18 mouse cellular contexts compared by ENCODE assay signal in genomic region chr3:79244347-79244746, GRCm38 (mm10). TPM values are rescaled to one million over a fixed set of nuclear protein-coding genes. Genes with fewer than 3 reads are reported as not detected.
DNase-seq lines count a peak whose midpoint lies in the region; ATAC-seq and TF ChIP-seq lines count a peak whose summit lies in the region.
"Had no signal": no experiment of that assay in that cellular context is flagged by ENCODE, and none has a peak within 500 bp of the region (broad histone marks: within the 10 kb centered on the region; RNA-seq: fewer than 3 reads in every experiment).

No protein-coding gene starts in this region.

- H3K36me3 ChIP-seq in kidney, embryonic 14.5 days (ENCODE audit: control insufficient read depth, insufficient read depth, low read length), result no peaks in the 10 kb centered on the region
- H3K36me3 ChIP-seq: hindbrain, embryonic 12.5 days; limb, embryonic 12.5 days; midbrain, embryonic 13.5 days; stomach, embryonic 15.5 days had no signal

- peak overlapping the region; percentile 44 for H3K27ac ChIP-seq in gastrocnemius, adult 2 months
- no peak overlapping the region for H3K27ac ChIP-seq in kidney, embryonic 14.5 days (ENCODE audit: low read depth, low read length)
- H3K27ac ChIP-seq: forebrain, embryonic 13.5 days; hindbrain, embryonic 12.5 days; kidney, postnatal 0 days; left cerebral cortex, adult 2 months; limb, embryonic 12.5 days; liver, embryonic 14.5 days; midbrain, embryonic 13.5 days; stomach, embryonic 15.5 days had no signal

- no peaks in the 10 kb centered on the region for H3K27me3 ChIP-seq in kidney, embryonic 14.5 days (ENCODE audit: control insufficient read depth, insufficient read depth, low read length)
- H3K27me3 ChIP-seq: forebrain, embryonic 13.5 days; hindbrain, embryonic 12.5 days; limb, embryonic 12.5 days; midbrain, embryonic 13.5 days; stomach, embryonic 15.5 days had no signal

- no peaks in the 10 kb centered on the region for H3K9me3 ChIP-seq in kidney, embryonic 14.5 days (ENCODE audit: control insufficient read depth, low read length)
- H3K9me3 ChIP-seq: forebrain, embryonic 13.5 days; hindbrain, embryonic 12.5 days; limb, embryonic 12.5 days; midbrain, embryonic 13.5 days; stomach, embryonic 15.5 days had no signal

- WGBS in kidney, embryonic 14.5 days, result 73% methylated on average over 9 of the region's 9 CpGs

- peak; percentile 62; the same call in 1 of the 2 replicates for ATAC-seq in kidney, embryonic 14.5 days (ENCODE audit: low FRiP score, low TSS enrichment)
- ATAC-seq: forebrain, embryonic 13.5 days; midbrain, embryonic 13.5 days had no signal

- no peak overlapping the region for H3K9ac ChIP-seq in kidney, embryonic 14.5 days (ENCODE audit: low read depth, low read length)
- H3K9ac ChIP-seq: forebrain, embryonic 13.5 days; hindbrain, embryonic 12.5 days; limb, embryonic 12.5 days; liver, embryonic 14.5 days; midbrain, embryonic 13.5 days; stomach, embryonic 15.5 days had no signal

- H3K4me3 ChIP-seq in gastrocnemius, adult 2 months, result 0 out of 2 replicates have a peak overlapping the region, but pooled peaks have one; percentile 2
- H3K4me3 ChIP-seq in kidney, embryonic 14.5 days (ENCODE audit: low read length), result no peak overlapping the region
- H3K4me3 ChIP-seq: forebrain, embryonic 13.5 days; hindbrain, embryonic 12.5 days; left cerebral cortex, adult 2 months; limb, embryonic 12.5 days; midbrain, embryonic 13.5 days; stomach, embryonic 15.5 days had no signal

- TF ChIP-seq CTCF in gastrocnemius, adult 2 months (IDR thresholded peaks at IDR 0.05), result no peak

- peaks cover 10% of the 10 kb centered on the region for H3K4me1 ChIP-seq in kidney, embryonic 14.5 days (ENCODE audit: control insufficient read depth, insufficient read depth, low read length)

- peak; percentile 33 for DNase-seq in gastrocnemius, adult 2 months
- DNase-seq in gastrocnemius, postnatal 10 days, result no peak
- no peak for DNase-seq in kidney, adult 11 months
- DNase-seq in 3T3-L1 (ENCODE audit: low read depth, low spot score) (peak; percentile 60), ZHBTc4 (ENCODE audit: low read depth, low spot score) (peak; percentile 19)
- no peak for DNase-seq in B cell, adult 2 months
- DNase-seq in layer of hippocampus, adult 18-20 months (ENCODE audit: low spot score in 2 of 2), result no peak
- DNase-seq: cerebellum, postnatal 25 days; thymus, postnatal 14 days had no signal

- no peak overlapping the region for H3K4me2 ChIP-seq in kidney, embryonic 14.5 days (replicated peaks; ENCODE audit: low read depth, low read length)
- H3K4me2 ChIP-seq: forebrain, embryonic 13.5 days; hindbrain, embryonic 12.5 days; limb, embryonic 12.5 days; midbrain, embryonic 13.5 days; stomach, embryonic 15.5 days had no signal

- intact Hi-C loops in gastrocnemius, adult 2 months (cut with DNase I), result no loop called here

RNA-seq across cellular contexts. Expression of gene Rapgef2, which starts 42.0 kb away (rescaled TPM):
- 10 to 100 TPM; 13.0 to 29.3 TPM for total RNA-seq in gastrocnemius, adult 2 months (2021)
- 10 to 100 TPM; 24.8 to 30.8 TPM for total RNA-seq in gastrocnemius, postnatal 10 days (2021)
- polyA plus RNA-seq in kidney, embryonic 14.5 days (2014; fragmentation: Nextera tagmentation; extraction: Ambion mirVana), result 6.1 and 9.0 TPM in 2 replicates
- 100 to 1,000 TPM; 158 to 163 TPM for total RNA-seq in layer of hippocampus, adult 18-20 months (2021)

Comparison
In these comparisons a context has a peak if more than half of its experiments do, and no peak if none do; other contexts are left out.
1. DNase-seq: peak in gastrocnemius, adult 2 months (single experiment), 3T3-L1 (single experiment) and ZHBTc4 (single experiment); none in gastrocnemius, postnatal 10 days (single experiment), kidney, adult 11 months (single experiment), B cell, adult 2 months (0 of 2) and layer of hippocampus, adult 18-20 months (0 of 2).
2. RNA of gene Rapgef2, which starts 42.0 kb away (total RNA-seq): 158 to 163 TPM in layer of hippocampus, adult 18-20 months; 24.8 to 30.8 TPM in gastrocnemius, postnatal 10 days and 13.0 to 29.3 TPM in gastrocnemius, adult 2 months; every median in the first group is over 4 times any median in the second.